Mouse (Mus musculus) kidney, adult 8-10 months (tissue): ENCODE data around the gene Rad18.
A peak's percentile ranks its signal among the peaks of the same experiment; 100 is the strongest.

Source experiments
- DNase-seq, 2 experiments: peaks; one replicate each; pipeline ENCODE4 v3.0.0; 2022

Rad18 gene

DNA sequence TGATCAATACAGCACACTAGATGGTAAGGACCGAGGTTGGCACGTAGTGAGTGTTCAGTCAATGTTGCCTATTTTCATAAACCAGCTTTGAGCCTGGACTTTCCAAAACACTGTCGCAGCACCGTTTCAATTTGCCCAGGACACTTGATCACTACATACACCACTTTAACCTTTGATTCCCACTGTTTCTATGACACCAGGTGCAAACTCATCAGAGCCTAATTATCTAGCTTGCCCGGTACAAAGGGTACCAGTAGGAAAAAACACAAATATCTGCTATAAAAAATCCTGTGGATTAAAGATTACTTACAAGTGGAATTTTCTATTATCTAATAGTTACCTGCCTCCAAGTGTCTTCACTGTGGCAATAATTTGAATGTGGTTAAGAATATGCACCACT lies 64.4 kb downstream of the Rad18 start:
- peak; percentile 25 to 32 for DNase-seq

DNA sequence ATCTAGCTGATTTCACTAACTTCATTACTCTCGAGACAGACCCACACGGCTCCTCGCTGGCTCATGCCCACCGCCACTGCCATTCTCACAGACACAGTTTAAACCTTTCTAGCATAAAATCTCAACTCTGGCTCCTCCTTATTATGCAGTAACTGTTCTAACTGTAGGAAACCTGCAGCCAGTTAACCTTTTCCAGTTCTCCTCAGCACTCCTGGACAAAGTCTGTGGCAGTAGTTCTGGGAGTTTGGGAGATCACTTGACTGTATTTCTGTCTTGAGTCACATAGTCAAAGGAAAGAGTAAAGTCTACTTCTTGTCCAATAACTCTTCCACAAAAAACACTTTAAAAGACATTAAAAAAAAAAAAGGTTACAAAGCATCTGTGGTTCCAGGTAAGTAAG lies 66.2 kb downstream of the Rad18 start:
- peak; percentile 17 to 39 for DNase-seq

DNA sequence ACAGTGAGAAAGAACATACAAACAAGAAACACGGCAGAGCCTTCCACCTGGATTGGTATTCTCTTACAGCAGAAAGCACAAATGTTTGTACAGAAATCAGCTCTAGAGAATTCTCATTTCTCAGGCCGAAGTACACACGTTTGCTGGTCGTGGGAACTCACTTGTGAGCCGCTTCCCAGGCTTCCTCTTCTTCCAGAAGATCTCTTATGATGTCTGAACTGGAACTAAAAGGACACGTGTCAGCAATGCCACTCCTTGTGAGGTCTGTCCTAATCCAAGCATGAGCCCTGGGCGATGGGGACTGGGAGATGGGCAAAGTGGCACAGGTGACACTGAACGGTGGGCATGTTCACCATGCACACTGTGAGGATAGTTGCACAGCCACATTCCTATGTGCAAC lies 68.2 kb downstream of the Rad18 start:
- no peak for DNase-seq

DNA sequence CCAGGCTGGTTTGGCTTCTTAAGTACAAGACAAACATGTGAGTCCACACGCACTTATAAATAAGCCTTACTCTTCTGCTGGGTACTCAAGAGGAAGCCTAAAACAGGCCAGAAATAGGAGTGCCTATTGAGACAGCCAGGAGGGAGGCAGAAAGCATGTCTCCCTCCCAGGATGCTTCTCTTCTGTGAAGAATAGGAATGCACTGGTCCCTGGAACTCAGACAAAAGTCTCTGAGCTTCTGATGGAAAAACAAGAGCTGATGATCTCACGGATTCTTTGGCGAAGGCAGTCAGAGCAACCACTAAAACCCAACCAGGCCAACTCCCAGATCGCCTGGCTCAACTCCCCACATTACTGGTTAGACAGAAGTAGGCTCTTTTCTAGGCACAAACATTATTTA lies 74.2 kb downstream of the Rad18 start:
- DNase-seq = no peak

DNA sequence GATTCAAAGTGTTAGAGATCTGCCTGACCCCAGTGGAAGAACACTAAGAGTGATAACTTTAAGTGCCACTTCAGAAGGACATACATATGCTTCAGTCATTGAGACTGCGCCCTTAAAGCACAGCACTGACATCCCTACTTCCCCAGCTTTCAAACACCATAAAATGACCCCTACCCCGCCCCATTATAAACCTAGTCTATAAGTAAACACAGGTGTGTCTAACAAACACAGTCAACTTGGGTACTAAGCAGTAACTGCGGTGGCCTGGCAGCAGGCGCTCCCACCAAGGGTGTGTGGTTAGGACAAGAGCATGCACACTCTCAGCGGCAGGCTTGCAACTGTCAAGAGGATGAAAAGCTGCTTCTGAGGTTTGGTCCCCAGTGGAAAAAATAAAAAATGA lies 76.5 kb downstream of the Rad18 start:
- DNase-seq = no peak

DNA sequence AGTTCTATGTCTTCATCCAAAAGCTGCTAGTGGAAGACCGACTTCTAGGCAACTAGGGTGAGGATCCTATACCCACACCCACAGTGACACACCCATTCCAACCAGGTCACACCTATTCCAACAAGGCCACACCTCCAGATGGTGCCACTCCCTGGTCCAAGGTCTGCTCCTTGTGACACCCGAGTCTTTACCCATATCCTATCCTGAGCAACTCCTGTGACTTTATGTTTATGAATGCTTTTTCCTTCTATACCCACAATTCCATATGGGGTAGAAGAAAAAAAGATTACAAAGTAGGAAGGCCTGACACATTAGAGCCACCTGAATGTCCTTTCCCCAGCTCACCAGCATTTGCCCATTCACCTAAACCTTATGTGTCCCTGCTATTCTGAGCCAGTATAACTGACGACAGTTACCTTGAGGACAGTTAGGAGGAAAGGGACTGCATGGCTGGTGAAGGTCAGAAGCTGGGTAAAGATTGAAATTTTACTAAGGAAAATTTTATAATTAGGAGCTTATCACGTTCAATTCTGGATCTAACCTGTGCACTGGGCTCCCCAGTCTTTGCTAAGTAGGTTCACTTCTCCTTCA lies 78.7 kb downstream of the Rad18 start:
- no peak for DNase-seq

DNA sequence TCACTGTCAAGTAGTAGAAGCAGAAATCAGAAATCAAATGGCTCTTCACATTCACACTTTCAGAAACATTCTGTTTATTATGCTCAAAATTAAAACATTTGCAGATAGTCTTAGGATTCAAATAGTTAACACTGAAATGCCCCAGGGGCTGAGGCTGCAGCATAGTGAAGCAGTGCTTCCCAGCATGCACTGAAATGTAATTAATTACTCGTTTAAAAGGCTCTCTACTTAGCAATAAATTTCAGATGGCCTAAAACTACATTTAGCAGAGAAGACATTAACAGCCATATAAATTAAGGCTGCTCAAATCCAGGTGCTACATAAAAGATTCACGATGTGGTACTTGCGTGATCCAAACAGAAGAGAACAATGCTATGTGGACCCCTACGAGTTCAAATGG lies 87.5 kb downstream of the Rad18 start:
- DNase-seq = no peak

DNA sequence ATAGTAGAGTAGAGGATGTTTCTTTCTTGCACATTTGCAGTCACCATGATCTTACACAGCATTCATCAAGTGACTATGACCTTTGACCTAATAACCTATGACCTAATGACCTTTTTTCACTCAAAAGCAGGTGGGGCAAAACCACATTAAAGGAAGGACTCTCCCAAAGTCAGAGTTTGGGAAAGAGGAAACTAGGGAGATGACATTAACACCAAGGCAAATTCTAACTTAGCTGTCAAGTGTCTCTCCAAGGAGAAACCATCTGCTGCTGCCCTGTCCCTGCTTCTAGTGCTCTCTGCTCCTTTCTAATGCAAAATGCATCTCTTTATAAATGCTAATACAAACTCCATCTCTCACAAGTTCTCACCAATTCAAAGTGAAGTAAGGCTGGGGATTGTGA lies 92.6 kb downstream of the Rad18 start:
- no peak for DNase-seq

DNA sequence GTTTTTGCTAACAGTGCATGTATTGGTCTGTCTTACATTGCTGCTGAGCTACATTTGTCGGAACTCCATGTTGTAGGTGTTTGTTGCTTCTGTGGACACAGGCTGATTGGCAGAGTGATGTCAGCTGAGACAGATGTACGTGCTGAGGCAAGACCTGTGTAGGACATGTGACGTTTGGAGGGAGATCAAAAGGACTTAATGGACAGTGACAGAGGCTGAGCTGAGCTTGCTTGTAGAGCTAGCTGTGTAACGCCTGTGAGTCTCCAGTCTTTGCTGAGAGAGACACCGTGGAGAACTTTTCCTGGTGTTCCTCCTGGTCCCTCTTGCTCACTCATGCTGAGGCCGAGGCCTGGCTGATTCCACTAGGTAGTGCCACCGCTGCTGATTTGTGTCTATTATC lies 101.5 kb downstream of the Rad18 start:
- DNase-seq = no peak

DNA sequence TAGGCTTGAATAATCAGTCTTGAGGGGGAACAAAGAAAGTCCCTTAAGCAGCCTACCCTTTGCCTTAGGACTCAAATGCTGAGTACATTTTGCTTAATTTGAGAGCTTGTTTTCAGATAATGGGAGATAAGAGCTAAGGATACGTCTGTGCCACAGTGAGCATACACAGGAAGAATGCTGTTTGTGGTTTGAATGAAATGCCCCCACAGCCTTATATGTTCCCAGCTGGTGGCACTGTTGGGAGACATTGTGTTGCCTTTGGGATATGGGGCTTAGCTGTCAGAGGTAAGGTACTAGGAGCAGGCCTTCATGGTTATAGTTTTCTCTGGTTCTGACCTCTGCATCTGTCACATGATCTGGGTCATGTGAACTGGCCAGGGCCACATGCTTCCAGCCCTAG lies 108.6 kb downstream of the Rad18 start:
- DNase-seq = no peak

DNA sequence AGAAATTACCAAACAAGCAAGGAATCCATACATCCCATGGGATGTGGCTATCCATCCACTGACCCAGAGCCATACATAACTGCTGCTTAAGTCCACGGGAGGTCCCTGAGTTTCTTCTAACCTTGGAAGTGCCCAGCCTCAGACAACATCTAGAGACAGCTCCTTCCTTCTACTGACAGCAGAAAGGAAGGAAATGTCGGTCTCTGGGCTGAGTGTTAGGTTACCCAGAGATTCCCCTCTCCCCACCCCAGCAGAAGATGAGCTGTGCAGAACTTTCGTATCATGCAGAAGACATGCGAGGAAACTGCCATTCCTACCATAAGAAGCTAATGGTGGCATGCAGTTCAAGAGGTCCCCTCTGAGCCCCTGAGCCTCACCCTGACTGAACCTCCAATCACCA lies 109.5 kb downstream of the Rad18 start:
- no peak for DNase-seq

DNA sequence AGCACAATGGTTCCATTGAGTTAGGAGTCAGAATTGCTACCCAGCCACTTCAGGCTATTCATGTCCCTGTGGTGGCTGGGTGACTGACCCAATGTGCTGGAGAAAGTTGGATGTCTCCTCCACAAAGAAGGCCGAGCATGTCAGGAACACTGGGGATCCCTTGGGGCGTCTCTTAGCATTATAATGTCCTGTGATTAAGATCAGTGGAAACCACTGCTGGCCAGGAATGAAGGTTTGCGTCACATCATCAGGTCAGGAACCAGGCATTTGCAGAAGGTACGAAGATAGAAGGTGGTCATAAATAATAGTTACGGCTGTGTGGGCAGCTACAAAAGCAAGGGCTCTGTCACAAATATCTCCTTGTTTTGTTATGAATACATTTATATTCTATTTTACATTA lies 111.5 kb downstream of the Rad18 start:
- DNase-seq = no peak

DNA sequence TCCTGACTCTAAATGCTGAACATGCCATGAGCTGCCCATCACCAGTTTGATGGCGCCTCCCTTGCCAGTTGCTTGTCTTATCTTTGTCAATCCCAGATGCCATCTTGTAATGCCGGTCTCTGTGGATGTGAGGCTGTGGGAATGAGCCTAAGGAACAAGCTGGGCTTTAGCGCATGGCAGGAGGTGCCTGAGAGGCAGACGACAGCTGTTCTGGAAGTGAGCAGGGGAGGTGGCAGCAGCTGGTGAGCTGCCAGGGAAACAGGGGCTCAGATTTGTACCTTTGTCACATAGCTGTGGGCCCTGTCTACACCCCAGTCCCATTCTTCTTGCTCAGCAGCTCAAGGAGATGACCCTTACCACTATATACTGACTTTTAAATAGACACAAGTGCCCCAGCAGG lies 114.5 kb downstream of the Rad18 start:
- no peak for DNase-seq

DNA sequence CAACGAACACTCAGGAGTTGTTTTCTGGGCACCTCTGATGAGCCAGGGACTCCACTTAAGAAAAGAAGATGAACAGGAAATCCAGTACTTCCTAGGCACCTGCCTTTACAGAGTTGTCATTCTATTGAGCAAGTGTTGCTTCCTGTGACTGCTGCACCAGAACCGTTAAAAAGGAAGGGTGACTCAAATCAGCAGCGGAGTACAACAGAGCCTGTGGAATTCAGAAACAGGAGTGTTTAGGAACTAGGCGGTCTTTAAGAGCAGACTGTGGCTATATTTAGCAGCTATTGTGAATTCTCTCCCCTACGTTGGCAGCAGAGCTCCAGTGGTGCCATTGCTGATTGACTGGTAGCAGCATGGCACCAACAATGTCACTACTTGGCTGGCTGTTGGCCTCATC lies 119.3 kb downstream of the Rad18 start:
- no peak for DNase-seq

DNA sequence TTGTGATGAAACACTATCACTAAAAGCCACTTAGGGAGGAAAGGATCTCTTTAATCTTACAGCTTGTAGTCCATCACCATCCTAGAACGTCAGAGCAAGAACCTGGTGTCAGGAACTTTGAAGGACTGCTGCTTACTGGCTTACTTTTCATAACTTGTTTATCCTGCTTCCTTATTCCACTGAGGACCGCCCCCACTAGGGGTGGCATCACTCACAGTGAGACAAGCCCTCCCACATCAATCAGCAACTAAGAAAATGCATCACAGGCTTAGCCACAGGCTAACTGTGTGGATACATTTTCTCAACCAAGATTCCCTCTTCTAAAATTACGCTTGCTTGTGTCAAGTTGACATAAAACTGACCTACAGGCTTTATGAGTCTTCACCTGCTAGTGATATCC lies 121.9 kb downstream of the Rad18 start:
- no peak for DNase-seq

DNA sequence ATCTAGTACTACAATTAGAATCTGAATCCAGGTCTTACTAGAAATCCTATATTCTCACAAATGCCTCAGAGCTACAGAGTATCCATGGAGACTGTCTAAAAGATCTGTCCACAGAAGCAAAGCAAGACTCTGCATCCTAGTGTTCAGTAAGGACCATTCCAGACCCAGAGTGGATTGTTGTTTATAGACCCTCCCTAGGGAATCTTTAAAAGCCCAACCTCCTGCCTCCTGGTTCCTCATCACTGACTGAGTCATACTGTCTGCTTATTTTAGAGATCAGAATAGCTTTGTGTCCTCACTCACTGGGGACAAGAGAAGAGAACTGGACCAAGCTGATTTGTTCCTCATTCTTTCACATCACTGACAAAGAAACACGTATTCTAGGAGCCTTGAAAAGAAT lies 126.1 kb downstream of the Rad18 start:
- no peak for DNase-seq
